Mouse (Mus musculus): ENCODE data around the gene Cadm4.

GRCm38 (mm10) chr7:24435305-24435704, 46.5 kb upstream of the Cadm4 start:
- TF ChIP-seq CTCF (conservative IDR thresholded peaks at IDR 0.05 in 1 of 2, IDR thresholded peaks at IDR 0.05 in 1 of 2; ENCODE audit: low read depth in 2 of 2, low read length in 2 of 2) (no peak), E2F4 (IDR thresholded peaks at IDR 0.05; ENCODE audit: insufficient replicate concordance, low read depth, low read length) (no peak), MEF2A (IDR thresholded peaks at IDR 0.05; ENCODE audit: borderline replicate concordance, low read depth, low read length) (no peak)
